Mouse (Mus musculus) embryonic facial prominence, embryonic 15.5 days (tissue): Measurements from ENCODE around the gene Tcf12. TPM values are rescaled to one million over a fixed set of nuclear protein-coding genes. Genes with fewer than 3 reads are reported as not detected.

ENCODE experiments used
- ATAC-seq: fragments of 200-750 bp; cut with Nextera tagmentation; 2 replicates; pipeline ENCODE4 v1.8.0; 2017; ENCODE audit warnings: low read depth, moderate TSS enrichment; ENCODE audit not compliant: insufficient number of reproducible peaks, low FRiP score, low TSS enrichment
- H3K27ac ChIP-seq: fragments of 300-500 bp; sonication (generic); replicated peaks from 2 replicates; pipeline ENCODE4 v1.5.1; 2015; ENCODE audit warnings: mild to moderate bottlenecking, inconsistent platforms
- H3K27me3 ChIP-seq: fragments of 300-500 bp; sonication (generic); 2 replicates; pipeline ENCODE4 v1.6.1; 2015; ENCODE audit warnings: inconsistent platforms
- H3K36me3 ChIP-seq: fragments of 300-500 bp; sonication (generic); 2 replicates; pipeline ENCODE4 v1.6.1; 2015; ENCODE audit warnings: mild to moderate bottlenecking, inconsistent platforms
- H3K4me1 ChIP-seq: fragments of 300-500 bp; sonication (generic); 2 replicates; pipeline ENCODE4 v1.6.1; 2015; ENCODE audit warnings: inconsistent platforms
- H3K4me2 ChIP-seq: fragments of 300-500 bp; sonication (generic); replicated peaks from 2 replicates; pipeline ENCODE4 v1.6.1; 2015; ENCODE audit warnings: mild to moderate bottlenecking, inconsistent platforms
- H3K4me3 ChIP-seq: fragments of 300-500 bp; sonication (generic); replicated peaks from 2 replicates; pipeline ENCODE4 v1.5.1; 2015; ENCODE audit warnings: mild to moderate bottlenecking, inconsistent platforms
- H3K9ac ChIP-seq: fragments of 300-500 bp; sonication (generic); 2 replicates; pipeline ENCODE4 v1.6.1; 2015; ENCODE audit warnings: inconsistent platforms
- H3K9me3 ChIP-seq: fragments of 300-500 bp; sonication (generic); replicated peaks from 2 replicates; pipeline ENCODE4 v1.6.1; 2016; ENCODE audit warnings: inconsistent platforms
- WGBS: fragments of 180-500 bp; shearing (Covaris S2); methylation state at CpG from one replicate; pipeline ENCODE4 v1.1.7; 2015; 5-methylcytosine and 5-hydroxymethylcytosine counted together
- polyA plus RNA-seq: library from polyadenylated mRNA; unstranded; fragments of >200 nt; fragmentation: Nextera tagmentation; extraction: Ambion mirVana; gene quantifications from 2 replicates; pipeline ENCODE4 v1.2.1, GENCODE M21; 2015

The Tcf12 gene
- polyA plus RNA-seq, 1 experiment from 2014 or later, result 104 TPM

DNA sequence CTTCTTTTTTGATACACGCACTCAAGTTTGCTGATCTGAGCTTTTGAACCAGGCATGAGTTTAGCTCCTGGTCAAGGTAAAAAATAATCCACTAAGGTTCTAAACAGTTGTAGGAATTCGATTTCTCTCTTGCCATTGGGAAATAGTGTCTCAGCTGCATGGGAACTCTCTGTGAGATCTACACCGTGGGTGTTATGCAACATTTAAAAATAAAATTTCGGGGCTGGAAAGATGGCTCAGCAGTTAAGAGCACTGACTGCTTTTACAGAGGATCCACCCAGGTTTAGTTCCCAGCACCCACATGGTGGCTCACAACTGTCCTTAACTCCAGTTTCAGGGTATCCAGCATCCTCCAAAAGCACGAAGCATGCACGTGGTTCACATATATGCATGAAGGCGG lies 293.2 kb downstream of the Tcf12 start:
- Histone ChIP-seq H3K9ac (no peak overlapping the region), H3K36me3 (no peaks in the 10 kb centered on the region), H3K4me1 (0 out of 2 replicates have a peak, but pooled peaks cover 4% of the 10 kb centered on the region), H3K27me3 (no peaks in the 10 kb centered on the region), H3K9me3 (no peaks in the 10 kb centered on the region), H3K27ac (no peak overlapping the region), H3K4me3 (no peak overlapping the region), H3K4me2 (no peak overlapping the region)
- ATAC-seq, result no peak
- WGBS, result 87% methylated on average over 7 of the region's 7 CpGs

GRCm38 (mm10) chr9:71816121-71816520 lies 295.6 kb downstream of the Tcf12 start:
- Histone ChIP-seq H3K4me1 (peaks cover 4% of the 10 kb centered on the region; the same call in 1 of the 2 replicates), H3K9me3 (no peaks in the 10 kb centered on the region), H3K27me3 (no peaks in the 10 kb centered on the region), H3K4me2 (no peak overlapping the region), H3K27ac (no peak overlapping the region), H3K36me3 (no peaks in the 10 kb centered on the region), H3K9ac (no peak overlapping the region), H3K4me3 (no peak overlapping the region)
- ATAC-seq, result no peak
- 45% methylated on average over 3 of the region's 3 CpGs for WGBS

DNA sequence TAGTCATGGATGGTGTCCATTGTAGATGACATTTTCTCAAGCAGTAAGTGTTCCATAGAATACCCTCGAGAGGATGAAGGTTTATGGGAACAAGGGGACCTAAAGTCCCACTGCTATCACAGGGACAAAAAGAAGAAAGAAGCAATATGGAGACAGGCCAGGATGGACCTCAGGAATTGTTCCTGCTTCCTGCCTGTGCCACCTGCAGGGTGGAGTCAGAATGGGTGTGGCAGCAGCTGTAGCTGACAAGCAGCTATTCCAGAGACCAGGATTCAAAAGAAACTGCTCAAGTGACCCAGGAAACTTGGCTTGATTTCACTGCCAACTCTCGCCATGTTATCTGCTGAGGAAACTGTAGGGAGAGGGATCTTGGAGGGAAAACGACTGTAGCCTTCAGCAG lies 298.1 kb downstream of the Tcf12 start:
- H3K4me3 ChIP-seq, result no peak overlapping the region
- H3K9ac ChIP-seq, result no peak overlapping the region
- no peak for ATAC-seq
- H3K27ac ChIP-seq, result no peak overlapping the region
- no peak overlapping the region for H3K4me2 ChIP-seq
- peaks cover 8% of the 10 kb centered on the region; the same call in 1 of the 2 replicates for H3K4me1 ChIP-seq
- no peaks in the 10 kb centered on the region for H3K36me3 ChIP-seq
- WGBS, result 84% methylated on average over 3 of the region's 3 CpGs
- no peaks in the 10 kb centered on the region for H3K27me3 ChIP-seq
- H3K9me3 ChIP-seq, result no peaks in the 10 kb centered on the region

DNA sequence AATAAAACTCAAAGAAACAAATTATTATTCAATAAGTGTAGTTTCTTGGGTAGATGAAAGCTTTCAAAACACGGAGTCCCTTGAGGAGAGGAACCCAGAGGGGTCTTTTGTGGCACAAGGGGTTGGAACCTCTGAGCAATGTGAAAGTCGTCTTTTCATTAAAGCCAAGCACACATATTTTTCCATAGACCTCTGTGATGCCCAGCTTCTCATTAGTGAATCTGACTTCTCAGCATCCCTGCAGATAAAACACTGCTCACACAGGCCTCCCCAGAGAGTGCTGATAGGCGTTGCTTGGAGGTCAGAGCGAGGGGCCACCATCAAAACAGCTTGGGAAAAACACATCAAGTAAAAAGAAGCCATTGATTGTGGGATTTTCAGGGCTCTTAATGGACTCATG lies 298.8 kb downstream of the Tcf12 start:
- Histone ChIP-seq H3K4me3 (no peak overlapping the region), H3K36me3 (no peaks in the 10 kb centered on the region), H3K27me3 (no peaks in the 10 kb centered on the region), H3K9me3 (no peaks in the 10 kb centered on the region), H3K4me2 (no peak overlapping the region), H3K27ac (no peak overlapping the region), H3K4me1 (peaks cover 5% of the 10 kb centered on the region; the same call in 1 of the 2 replicates), H3K9ac (no peak overlapping the region)
- 61% methylated on average over 4 of the region's 4 CpGs for WGBS
- no peak for ATAC-seq

DNA sequence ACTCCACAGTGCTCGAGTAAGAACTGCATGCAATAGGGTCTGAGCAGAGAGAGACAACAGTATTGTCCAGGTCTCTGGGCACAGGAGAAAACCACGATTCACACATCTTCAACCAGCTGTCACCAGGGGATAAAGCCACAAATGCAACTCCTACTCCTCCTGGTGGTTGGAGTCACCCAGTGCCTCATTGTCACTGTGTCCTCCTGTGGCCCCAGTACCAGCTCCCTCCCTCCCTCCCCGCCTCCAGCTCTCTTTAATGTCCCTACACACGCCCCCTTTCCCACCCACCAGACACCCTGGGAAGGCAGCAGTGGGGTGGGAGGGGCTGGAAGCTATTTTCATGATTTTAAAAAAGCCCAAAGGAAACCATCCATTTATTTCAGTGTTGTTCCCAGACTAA lies 299.3 kb downstream of the Tcf12 start:
- no peaks in the 10 kb centered on the region for H3K9me3 ChIP-seq
- peaks cover 5% of the 10 kb centered on the region; the same call in 1 of the 2 replicates for H3K4me1 ChIP-seq
- H3K36me3 ChIP-seq, result no peaks in the 10 kb centered on the region
- no peak overlapping the region for H3K4me2 ChIP-seq
- no peaks in the 10 kb centered on the region for H3K27me3 ChIP-seq
- H3K9ac ChIP-seq, result no peak overlapping the region
- WGBS, result 31% methylated on average over 4 of the region's 4 CpGs
- no peak for ATAC-seq
- no peak overlapping the region for H3K27ac ChIP-seq
- no peak overlapping the region for H3K4me3 ChIP-seq

GRCm38 (mm10) chr9:71811404-71811803 lies 300.3 kb downstream of the Tcf12 start:
- H3K9me3 ChIP-seq, result no peaks in the 10 kb centered on the region
- H3K4me1 ChIP-seq, result peaks cover 5% of the 10 kb centered on the region; the same call in 1 of the 2 replicates
- H3K9ac ChIP-seq, result no peak overlapping the region
- H3K27ac ChIP-seq, result no peak overlapping the region
- ATAC-seq, result no peak
- no peak overlapping the region for H3K4me2 ChIP-seq
- no peaks in the 10 kb centered on the region for H3K27me3 ChIP-seq
- no peaks in the 10 kb centered on the region for H3K36me3 ChIP-seq
- H3K4me3 ChIP-seq, result no peak overlapping the region
- 62% methylated on average over 5 of the region's 5 CpGs for WGBS

GRCm38 (mm10) chr9:71810723-71811122 lies 300.9 kb downstream of the Tcf12 start:
- no peak overlapping the region for H3K27ac ChIP-seq
- no peak overlapping the region for H3K4me2 ChIP-seq
- H3K27me3 ChIP-seq, result no peaks in the 10 kb centered on the region
- H3K4me1 ChIP-seq, result peaks cover 5% of the 10 kb centered on the region; the same call in 1 of the 2 replicates
- 73% methylated on average over 2 of the region's 2 CpGs for WGBS
- ATAC-seq, result no peak
- H3K4me3 ChIP-seq, result no peak overlapping the region
- H3K9me3 ChIP-seq, result no peaks in the 10 kb centered on the region
- H3K36me3 ChIP-seq, result no peaks in the 10 kb centered on the region
- no peak overlapping the region for H3K9ac ChIP-seq

- peak overlapping the region; percentile 32 for H3K4me2 ChIP-seq
- WGBS, result 43% methylated on average over 11 of the region's 11 CpGs
These were observed 302.9 kb downstream of the Tcf12 start for GRCm38 (mm10) chr9:71808640-71809254.

DNA sequence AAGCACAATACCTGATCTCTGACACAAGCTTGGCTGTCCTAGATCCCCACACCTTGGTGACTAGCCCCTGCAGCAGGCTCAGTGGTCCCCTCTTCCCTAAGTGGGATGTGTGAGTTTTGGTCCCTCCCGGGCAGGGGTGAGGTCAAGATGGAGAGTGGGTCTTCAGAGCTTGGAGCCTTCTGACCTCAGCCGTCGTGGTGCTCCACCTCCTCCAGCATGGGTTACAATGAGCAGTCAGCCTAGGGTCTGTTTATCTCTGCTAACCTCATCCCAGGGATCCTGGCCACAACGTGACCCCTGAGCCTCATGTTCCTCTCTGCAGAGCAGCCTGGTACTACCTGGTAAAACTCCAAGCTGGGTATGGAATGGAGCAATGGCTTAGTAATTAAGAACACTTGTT lies 303.9 kb downstream of the Tcf12 start:
- Histone ChIP-seq H3K9me3 (no peaks in the 10 kb centered on the region), H3K36me3 (no peaks in the 10 kb centered on the region), H3K4me3 (no peak overlapping the region), H3K9ac (no peak overlapping the region), H3K27ac (no peak overlapping the region), H3K27me3 (no peaks in the 10 kb centered on the region), H3K4me2 (no peak overlapping the region), H3K4me1 (peaks cover 5% of the 10 kb centered on the region; the same call in 1 of the 2 replicates)
- ATAC-seq, result no peak
- WGBS, result 70% methylated on average over 4 of the region's 4 CpGs

More at GRCm38 (mm10) chr9:71808640-71809254, 302.9 kb downstream of the Tcf12 start:
- Histone ChIP-seq H3K27me3 (no peaks in the 10 kb centered on the region), H3K9me3 (no peaks in the 10 kb centered on the region), H3K36me3 (no peaks in the 10 kb centered on the region), H3K4me1 (peaks cover 5% of the 10 kb centered on the region; the same call in 1 of the 2 replicates), H3K9ac (no peak overlapping the region), H3K4me3 (no peak overlapping the region), H3K27ac (no peak overlapping the region)
- no peak for ATAC-seq

DNA sequence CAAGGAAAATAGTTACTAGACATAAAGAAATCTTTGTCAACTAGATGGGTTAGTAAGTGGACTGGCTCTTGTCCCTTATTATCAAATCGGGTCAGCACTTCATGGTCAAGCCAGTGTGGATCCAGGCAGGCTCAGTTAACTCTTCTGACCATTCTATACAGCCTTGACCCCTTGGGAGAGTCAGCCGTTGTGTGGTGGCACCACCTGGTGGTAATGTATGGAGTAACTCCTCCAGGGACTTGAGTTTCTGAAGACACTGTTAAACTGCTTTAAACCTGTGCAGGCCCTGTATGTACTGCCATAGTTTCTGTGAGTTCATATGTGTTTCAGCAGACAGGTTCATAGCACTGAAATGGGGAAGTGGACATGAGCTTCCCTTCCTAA lies 305.3 kb downstream of the Tcf12 start:
- WGBS, result 1% methylated on average over 2 of the region's 2 CpGs
- ATAC-seq, result no peak

DNA sequence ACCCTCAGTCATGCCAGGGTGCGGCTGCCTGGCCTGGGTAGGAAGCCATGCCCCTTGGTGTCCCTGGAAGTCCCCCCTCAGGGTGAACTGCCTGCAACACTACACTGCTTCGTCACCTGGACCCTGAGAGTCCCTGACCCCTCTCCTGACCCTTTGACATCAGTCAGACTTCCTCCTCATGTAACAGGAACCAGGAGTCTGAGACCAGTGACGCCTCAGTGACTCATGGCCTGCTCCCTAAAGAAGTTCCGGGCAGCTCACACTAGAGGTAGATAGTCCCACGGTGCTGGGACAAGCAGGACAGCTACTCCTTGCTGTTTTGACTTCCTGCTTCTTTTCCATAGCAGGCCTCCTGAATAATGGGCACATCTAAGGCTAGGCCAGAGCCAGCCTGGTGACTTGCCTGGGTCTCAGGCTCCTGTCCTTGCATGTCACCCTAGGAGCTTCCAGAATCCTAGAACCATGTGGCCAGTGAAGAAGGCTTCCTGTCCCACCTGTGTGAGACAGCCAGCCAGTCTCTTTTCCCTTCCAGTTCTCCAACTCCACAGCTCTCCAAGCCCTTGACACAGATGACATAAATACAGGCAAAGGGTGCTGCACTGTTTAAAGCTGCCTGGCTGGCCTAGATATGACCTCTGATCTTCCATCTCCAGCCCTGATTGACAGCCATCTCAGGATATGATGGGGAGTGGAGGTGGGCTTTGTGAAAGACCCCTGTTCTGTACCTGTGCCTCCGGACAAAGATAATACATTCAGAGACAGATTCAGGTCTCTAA lies 305.8 kb downstream of the Tcf12 start:
- H3K36me3 ChIP-seq, result no peaks in the 10 kb centered on the region
- WGBS, result 62% methylated on average over 6 of the region's 6 CpGs
- H3K27me3 ChIP-seq, result no peaks in the 10 kb centered on the region
- no peak overlapping the region for H3K27ac ChIP-seq
- no peak for ATAC-seq
- H3K4me2 ChIP-seq, result no peak overlapping the region
- H3K4me3 ChIP-seq, result no peak overlapping the region
- H3K4me1 ChIP-seq, result peaks cover 5% of the 10 kb centered on the region; the same call in 1 of the 2 replicates
- H3K9ac ChIP-seq, result no peak overlapping the region
- no peaks in the 10 kb centered on the region for H3K9me3 ChIP-seq

More for the DNA sequence above, 305.3 kb downstream of the Tcf12 start:
- Histone ChIP-seq H3K27ac (no peak overlapping the region), H3K4me3 (no peak overlapping the region), H3K9ac (no peak overlapping the region), H3K36me3 (no peaks in the 10 kb centered on the region), H3K4me1 (peaks cover 5% of the 10 kb centered on the region; the same call in 1 of the 2 replicates), H3K27me3 (no peaks in the 10 kb centered on the region), H3K9me3 (no peaks in the 10 kb centered on the region), H3K4me2 (no peak overlapping the region)
